Mouse (Mus musculus) left cerebral cortex, adult 18-20 months (tissue): ENCODE data around the gene Rbm33. TPM values are rescaled to one million over a fixed set of nuclear protein-coding genes. Genes with fewer than 3 reads are reported as not detected.

Source experiments
- DNase-seq, 2 experiments: peaks; one replicate each; pipeline ENCODE4 v3.0.0; 2021 to 2022; ENCODE audit warnings: low spot score in 2 of 2, mixed read lengths in 1 of 2
- total RNA-seq, 2 experiments: library from RNA; stranded (reverse); gene quantifications; 2 replicates each; pipeline ENCODE4 v1.2.3; 2021

The Rbm33 gene
- total RNA-seq, 2 experiments from 2014 or later = 67.0 TPM

DNA sequence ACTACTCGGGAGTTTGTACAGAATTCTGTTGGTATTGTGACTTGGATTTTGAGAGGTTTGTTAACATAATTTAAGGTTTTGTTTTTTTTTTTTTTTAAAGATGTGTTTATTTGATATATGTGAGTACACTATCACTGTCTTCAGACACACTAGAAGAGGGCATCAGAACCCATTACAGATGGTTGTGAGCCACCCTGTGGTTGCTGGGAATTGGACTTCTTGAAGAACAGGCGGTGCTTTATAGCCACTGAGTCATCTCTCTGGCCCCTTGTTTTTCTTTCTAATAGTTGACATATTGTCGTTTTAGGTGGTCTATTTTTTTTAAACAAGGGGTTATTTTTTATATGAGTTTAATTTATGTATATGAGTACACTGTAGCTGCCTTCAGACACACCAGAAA lies 5.3 kb downstream of the Rbm33 start:
- no peak for DNase-seq

DNA sequence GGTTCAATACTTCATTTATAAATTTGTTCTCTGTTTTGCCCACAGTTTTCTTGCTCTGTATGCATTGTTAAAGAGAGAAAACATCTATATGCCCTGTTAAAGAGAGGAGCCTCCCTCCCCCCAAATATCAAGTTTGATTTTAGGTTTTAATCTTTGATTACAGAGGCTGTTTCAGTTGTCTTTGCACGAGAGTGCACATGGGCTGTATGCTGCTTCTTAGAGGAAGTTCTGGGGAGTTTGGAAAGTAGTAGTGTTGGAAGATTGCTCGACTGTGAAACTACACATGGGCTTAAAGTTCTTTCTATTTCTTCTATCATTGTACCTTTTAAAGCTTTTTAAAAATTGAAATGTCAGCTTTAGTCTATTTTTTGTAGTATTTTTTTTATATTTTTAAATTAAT lies 6.9 kb downstream of the Rbm33 start:
- no peak for DNase-seq

DNA sequence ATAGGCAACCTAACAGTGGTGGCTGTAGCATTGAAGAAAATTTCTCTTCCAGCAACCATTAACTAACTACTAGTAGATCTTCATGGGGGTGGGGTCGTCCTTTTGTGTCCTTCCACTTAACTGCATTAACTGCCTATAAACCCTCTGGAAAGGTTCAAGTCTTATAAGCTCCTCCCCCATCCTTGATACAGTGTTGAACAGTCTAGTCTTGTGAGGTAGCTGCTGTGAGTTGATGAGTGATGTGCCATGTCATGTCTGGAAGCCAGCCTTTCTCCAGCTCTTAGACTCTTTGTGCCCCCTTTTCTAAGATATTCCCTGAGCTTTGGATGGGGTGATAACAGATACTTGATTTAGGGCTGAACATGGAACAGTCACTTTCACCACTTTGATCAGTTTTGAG lies 7.5 kb downstream of the Rbm33 start:
- DNase-seq = no peak

DNA sequence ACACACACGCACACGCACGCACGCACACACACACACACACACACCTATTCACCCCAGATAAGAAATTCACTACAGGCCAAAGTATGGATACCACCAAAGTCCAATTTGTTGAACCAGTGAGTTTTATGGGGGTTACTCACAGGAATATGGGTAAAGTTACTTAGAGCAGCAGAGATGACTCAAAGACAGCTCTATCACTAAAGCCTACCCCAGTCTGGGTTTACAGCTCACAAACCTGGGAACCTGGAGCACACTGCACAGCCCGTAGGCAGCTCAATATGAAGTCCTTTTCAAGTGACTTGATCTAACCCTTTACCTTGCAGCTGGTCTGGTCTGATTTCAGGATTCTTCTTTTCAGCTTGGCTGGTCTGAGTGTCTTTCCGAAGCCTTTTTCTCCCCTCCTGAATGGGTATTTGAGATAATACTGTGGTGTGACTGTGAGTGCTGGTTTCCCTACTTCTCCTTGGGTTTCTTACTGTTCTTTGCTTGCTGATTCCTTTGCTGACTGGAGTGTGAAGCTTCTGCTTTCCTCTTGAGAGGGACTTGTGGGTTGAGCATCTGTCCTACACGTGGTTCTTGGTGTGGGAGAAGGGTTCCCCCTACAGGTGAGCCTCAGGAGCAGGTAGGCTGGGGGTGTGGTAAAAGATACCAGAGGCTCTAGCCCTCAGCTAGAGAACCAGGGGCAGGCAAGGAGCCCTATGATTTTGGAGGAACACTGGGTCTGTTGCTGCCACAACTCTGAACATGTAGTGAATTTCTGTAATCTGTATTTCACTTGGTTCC lies 12.3 kb downstream of the Rbm33 start:
- no peak for DNase-seq

DNA sequence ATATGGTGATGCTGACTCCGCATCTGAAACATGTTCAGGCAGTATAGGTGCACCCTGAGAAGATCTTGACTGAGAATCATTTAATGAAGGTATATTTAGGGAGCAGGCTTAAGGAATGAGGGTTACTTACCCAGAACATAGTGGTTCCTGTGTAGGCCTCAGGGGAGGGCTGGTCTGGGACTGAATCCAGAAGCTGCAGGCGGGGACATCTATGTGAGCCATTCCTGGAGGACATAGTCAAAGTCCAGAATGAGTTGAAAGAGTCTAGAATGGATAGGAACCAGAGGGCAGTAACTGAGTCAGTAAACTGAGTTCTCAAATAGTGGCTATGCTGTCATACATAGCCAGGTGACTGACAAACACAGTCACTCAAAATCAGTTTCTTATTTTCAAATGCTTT lies 16.8 kb downstream of the Rbm33 start:
- no peak for DNase-seq

DNA sequence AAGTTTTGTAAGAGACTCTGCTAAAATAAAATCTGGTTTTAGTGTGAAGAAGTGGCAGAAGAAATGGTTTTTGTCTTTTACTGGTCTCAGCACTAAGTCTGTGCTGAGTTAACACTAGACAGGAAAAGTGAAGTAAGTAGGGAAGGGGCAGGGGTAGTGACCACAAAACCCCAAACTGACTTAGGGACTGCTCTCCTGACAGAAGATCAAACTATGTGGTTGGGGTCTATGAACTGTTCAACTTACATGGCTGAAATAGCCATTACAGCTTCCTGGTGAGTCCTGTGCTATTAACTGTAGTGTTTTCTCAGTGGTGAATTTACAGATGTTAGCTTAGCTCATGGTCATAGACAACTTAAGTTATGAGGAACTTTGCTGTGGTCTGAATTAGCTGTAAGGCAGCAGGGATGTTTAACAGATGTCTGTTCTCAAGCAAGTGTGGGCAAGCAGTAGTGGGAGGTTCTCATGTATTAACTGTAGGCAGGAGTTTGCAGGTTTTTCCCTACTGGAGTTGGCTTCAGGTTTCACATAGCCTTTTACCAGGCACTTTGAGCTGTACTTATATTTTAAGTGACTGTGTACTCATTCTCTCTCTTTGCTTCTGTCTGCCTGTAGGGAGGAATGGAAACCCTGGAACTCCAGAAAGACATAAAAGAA lies 35.1 kb downstream of the Rbm33 start:
- DNase-seq = no peak

DNA sequence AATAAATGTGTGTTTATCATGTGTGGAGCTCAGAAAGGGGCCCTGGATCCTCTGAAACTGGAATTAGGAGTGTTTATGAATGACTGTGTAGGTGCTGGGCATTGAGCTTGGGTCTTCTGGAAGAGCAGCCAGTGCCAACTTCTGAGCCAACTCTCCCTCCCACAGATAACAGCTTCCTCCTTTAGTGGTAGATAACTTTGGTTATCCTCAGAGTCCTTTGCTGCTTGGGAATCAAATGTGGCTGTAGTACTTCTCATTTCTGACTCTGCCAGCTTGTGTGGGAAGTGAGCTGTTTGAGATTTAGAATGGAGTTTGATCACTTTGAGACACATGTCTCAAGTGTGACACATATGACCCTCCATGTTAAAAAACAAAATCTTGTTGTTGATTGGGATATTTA lies 38.7 kb downstream of the Rbm33 start:
- no peak for DNase-seq

DNA sequence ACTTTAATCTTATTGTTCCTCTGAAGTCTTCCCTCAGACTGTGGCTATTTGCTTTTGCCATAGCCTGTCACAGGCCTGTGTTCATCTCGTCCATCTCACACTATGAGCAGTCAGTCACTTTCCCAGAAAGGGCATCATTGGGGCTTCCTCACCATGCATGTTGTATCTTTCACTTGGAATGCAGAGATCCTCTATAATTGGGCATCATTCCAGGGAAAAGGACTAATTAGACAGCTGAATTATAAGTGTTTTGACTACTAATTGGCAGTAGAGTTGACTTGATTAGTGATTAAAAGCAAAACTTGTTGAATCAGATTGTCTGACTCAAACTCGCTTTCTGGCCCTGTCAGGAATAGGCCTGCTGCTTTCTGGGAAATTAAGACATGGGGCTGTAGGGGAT lies 43.8 kb downstream of the Rbm33 start:
- DNase-seq = no peak

DNA sequence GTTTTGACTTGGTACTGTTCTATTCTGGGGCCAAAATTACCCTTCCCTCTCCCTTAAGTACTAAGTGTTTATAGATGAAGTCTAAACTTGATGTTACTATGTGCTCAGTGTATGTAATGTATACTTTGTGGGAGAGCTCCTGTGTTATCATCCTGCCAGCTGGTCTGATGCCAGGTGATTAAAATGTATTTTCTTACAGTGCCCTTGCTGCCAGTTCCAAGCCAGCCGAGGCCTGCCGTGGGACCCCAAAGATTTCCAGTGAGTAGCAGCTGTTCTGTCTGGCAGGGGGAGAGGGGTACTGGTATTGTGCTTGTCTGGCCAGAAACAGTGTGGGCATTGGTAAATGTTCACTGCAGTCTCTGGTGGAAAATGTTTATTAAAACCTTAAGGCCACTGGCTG lies 51.1 kb downstream of the Rbm33 start:
- no peak for DNase-seq

DNA sequence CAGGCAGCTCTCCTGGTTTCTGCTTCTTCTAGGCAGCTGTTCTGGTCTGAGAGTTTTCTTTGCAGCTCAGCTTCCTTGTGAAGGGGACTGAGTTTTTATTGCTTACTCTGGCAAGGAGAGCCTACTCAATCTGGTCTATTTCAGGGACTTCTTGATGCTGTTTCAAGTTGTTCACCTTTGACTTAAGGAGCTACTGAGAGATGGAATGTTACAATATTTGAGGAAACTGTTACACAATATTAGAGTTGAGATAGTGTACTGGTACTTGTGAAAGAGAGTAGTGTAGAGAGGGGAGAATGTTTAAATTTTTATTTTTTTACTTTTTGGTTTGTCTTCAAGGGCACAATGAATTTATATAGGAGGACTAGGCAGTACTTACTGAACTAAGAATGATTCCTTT lies 53.9 kb downstream of the Rbm33 start:
- no peak for DNase-seq

DNA sequence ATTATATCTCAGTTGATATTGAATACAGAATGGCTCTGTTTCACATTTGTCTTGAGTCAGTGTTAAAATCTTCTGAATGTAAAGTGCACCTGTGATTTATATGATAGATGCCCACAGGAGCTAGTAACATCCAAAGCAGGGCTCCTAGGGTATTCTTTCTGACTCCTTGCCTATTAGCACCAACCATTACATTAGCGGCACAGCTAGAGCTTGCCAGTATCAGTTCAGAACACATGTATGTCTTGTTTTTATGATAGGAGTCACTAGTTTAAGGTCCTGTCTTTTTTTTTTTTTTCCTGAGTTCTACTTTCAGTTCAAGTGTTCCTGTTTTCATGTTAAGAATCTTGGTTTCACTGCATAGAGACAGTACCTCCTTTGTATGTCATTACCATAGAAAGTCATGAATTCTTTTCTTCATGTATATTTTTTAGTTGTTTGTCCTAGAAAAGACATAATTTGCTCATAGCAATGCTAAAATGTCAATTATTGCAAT lies 55.3 kb downstream of the Rbm33 start:
- DNase-seq = no peak

DNA sequence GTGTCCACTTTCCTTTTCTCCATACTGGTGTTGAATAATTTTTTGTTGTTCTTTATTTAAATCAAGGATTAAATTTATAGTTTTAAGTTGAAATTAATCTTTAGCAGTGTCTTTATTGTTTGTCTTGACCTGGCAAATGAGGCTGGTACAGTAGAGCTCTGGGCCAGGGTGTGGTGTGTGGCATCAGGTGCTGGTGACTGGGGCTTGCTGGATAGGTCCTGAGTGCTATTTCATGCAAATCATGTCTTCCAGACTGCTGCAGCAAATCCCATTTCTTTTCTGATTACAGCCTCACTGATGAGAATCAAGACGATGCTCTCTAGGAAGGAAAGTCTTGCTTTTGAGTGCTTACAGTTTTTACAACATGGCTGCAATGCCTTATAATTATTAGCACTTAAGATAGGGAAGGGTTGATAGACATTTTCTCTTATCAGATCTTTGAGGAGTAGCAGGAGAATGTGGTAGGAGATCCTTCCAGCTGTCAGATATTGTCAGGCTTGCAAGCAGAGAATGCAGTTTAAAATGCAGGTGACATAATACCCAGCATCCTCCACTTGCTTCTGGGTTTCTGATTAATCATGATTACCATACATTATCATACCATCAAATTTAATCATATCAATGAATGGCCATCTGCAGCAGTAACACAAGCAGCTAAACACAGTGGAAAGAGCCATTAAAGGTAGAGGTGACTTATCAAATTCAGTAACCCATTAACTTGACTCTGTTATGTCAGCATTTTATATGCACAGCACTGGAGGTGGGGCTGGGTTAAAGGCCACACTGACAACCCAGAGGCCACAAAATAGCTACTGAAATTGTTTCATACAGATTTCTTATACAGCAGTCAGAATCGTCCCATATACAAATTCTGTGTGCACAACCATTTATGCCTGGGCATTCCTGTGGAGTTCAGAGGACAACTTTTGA lies 56.8 kb downstream of the Rbm33 start:
- DNase-seq = no peak

DNA sequence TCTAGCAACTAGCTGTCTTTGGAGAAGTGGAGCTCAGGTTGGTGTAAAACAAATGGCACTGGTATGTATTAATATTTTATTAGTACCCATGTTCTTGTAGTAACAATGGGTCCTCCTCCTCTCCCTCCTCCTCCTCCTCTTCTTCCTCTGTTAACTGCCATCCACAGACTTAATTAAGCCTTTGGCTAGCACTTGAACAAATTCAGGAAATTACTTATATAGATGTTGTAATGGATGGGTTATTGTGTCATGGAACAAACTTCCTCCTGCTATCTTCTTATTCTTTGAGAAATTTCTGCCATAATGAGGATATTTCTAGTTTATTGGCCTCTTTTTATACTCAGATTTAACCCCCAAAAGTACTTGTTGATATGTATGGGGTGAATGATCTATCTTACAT lies 60.4 kb downstream of the Rbm33 start:
- DNase-seq = no peak

DNA sequence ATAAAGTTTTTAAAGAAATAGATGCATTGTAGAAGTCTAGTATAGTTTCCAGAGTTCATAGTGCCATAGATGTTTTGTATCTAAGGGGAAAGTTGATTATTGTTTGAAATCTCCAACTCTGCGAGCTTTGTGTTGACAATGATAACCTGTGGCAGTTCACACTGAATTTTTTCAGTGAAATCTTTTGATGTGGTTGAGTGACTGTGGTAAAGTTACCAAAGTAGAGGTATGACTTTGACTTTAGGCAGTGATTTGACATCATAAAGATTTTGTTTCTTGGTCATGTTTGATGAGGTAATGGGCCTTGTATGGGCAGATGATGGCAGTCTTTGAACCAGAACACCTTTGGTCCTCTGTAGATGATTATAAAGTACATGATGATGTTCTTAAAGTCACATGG lies 65.4 kb downstream of the Rbm33 start:
- no peak for DNase-seq

DNA sequence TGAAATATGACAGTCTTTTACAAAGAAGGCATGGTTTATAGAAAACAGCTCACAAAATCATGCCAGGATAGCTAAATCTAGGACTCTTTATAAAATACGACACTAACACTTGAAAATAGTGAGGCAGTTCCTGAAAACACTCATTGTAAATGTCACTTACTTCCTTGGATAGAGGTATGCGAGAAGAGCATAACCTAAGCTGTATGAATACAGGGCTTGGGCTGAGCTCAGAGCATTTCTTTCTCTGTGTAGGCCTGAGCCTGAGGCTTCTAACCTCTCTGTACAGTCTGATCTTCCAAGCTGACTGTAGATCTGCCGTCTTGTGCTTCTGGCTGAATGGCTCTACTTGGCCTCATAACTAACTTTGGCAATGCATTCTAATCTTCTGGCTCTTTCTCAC lies 69.9 kb downstream of the Rbm33 start:
- DNase-seq = no peak

DNA sequence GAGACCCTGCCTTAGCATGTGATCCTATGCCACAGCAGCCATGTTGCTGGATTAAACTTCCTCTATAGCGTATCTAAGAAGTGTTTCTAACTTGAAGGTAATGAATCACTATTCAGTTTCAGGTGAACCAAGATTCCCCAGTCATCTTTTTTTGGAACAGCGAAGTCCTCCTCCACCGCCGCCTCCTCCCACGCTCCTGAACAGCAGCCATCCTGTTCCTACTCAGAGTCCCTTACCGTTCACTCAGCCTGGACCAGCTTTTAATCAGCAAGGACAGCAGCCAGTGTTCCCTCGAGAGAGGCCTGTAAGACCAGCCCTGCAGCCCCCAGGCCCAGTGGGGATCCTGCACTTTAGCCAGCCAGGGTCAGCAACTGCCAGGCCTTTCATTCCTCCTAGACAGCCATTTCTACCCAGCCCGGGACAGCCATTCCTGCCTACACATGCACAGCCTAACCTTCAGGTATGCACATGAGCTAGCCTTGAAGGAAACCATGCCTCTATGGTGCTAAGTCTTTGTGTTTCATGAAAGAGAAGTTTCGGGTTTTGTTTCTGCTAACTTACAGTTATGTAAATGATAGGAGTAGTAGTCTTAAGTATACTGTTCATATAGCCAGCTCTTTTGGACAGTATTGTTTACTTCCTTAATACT lies 70.7 kb downstream of the Rbm33 start:
- peak; percentile 43 to 44 for DNase-seq

DNA sequence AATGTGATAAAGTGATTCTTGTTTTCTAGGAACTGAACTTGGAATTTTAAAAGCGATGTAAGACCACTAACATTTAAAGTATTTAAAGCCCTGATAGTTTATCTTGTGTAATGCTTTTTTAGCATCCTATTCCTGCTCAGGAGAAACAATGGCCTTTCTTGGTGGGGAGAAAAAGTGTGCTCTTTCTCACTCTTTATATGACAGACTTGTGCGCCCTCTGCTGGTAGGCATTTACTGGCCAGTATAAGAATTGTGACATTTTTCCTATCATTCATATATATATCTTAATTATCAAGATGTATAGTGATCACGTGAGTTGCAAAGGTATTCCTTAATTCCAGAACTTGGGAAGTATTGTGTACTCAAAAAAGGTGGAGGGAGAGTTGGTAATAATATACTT lies 71.3 kb downstream of the Rbm33 start:
- DNase-seq = peak; percentile 59 to 74

DNA sequence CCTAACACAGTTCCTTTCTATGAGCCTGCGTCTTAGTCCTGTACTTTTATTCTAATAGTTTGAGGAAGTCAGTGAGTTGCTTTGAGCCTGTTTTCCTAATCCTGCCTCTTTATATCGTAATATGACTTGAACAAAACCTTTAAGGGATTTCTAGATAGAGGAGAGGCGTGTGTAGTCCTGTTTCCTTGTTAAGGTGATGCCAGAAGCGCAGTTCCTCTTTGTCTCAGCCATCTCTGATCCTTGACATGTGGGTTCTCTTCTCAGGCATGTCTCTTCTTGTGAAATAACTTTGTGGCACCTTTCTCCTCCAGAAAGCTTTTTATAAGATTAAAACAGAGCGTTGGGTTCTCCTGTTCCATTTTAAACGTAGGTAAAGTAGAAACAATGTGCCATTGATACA lies 73.3 kb downstream of the Rbm33 start:
- no peak for DNase-seq

DNA sequence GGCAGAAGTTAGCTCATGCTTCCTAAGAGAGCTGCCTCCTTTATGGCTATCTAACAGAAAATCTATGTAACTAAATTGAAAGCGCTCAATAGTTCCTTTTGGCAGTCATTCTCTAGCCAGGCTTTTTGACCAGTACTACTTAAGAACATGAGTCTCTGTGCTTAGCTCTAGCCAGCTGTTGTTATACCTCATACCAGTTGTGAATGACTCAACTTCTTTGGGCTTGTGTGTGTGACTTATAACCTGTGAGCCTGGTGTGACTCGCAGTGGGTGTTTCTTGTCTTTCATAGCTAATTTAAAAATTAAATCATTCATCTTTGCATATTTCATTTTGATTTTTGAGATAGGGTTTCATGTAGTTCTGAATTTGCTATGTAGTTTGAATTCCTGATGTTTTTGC lies 80.4 kb downstream of the Rbm33 start:
- DNase-seq = no peak

DNA sequence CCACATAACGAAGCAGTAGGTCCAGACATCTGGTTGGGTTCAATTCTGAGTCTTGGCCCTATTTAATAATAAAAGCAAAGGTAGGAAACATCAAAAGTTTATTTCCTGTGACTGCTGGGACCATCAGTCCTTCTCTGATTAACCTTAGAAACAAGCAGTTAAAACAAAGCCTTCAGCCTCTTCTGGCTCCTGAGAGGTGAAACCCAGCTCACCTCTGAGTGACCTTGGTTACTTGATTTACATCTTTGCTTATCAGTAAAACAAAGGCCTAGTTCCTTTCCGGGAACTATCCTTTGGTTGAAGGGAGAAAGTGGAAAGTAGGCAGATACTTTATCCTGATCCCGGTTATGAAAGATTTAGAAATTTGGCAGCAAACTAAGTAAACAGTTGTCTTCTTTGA lies 81.8 kb downstream of the Rbm33 start:
- no peak for DNase-seq

DNA sequence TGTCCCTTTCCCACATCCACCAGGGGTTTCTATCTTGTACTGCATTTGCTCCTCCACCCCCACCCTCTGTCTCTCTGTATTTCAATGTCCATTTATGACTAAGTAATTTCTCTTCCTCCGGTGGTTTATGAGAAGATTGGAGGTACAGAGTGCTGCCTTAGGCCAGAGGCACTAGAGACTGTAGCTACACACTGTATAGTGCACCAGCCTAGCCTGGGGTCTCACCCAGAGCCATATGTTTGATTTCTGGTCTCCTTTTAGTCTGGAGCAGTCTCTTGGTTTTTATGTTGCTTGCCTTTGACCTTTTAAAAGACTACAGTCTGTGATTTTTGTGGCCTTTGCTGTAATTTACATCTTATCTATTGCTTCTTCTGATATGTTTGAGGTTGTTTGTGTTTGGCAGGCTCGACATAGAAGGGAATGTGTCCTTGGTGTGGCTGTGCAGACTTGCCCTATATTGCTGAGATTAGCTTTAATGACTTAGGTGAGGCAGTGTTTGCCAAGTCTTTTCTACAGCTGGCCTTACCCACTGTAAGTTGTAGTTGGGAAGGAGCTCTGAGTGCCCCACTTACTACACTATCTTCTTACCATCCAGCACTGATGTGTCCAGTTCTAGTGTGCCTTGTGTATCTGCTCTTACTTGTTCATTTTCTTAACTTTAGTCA lies 82.7 kb downstream of the Rbm33 start:
- no peak for DNase-seq
